Mouse (Mus musculus) lung, postnatal 0 days (tissue): ENCODE measurements around the gene Spats2. TPM values are rescaled to one million over a fixed set of nuclear protein-coding genes. Genes with fewer than 3 reads are reported as not detected.
A peak's percentile ranks its signal among the peaks of the same experiment; 100 is the strongest.

Source experiments
- ATAC-seq: fragments of 200-750 bp; cut with Nextera tagmentation; 2 replicates; pipeline ENCODE4 v1.8.0; 2017; ENCODE audit warnings: moderate library complexity
- DNase-seq: peaks from one replicate; pipeline ENCODE4 v3.0.0-alpha.2; 2016; ENCODE audit warnings: low spot score
- H3K27ac ChIP-seq: fragments of 300-500 bp; sonication (generic); 2 replicates; pipeline ENCODE4 v1.5.1; 2014; ENCODE audit warnings: antibody characterized with exemption, mild to moderate bottlenecking, low read length, mixed read lengths
- H3K27me3 ChIP-seq: fragments of 300-500 bp; sonication (generic); replicated peaks from 2 replicates; pipeline ENCODE4 v1.6.1; 2014; ENCODE audit warnings: low read length, mixed read lengths; ENCODE audit not compliant: insufficient read depth
- H3K36me3 ChIP-seq: fragments of 300-500 bp; sonication (generic); 2 replicates; pipeline ENCODE4 v1.6.1; 2014; ENCODE audit warnings: low read length, mixed read lengths; ENCODE audit not compliant: insufficient read depth
- H3K4me1 ChIP-seq: fragments of 300-500 bp; sonication (generic); 2 replicates; pipeline ENCODE4 v1.6.1; 2014; ENCODE audit warnings: antibody characterized with exemption, low read depth, low read length, mixed read lengths; ENCODE audit not compliant: insufficient read depth
- H3K4me2 ChIP-seq: fragments of 300-500 bp; sonication (generic); replicated peaks from 2 replicates; pipeline ENCODE4 v1.6.1; 2014; ENCODE audit warnings: low read depth, mild to moderate bottlenecking, low read length, moderate library complexity, mixed read lengths
- H3K4me3 ChIP-seq: fragments of 300-500 bp; sonication (generic); 2 replicates; pipeline ENCODE4 v1.5.1; 2014; ENCODE audit warnings: low read depth, low read length
- H3K9ac ChIP-seq: fragments of 300-500 bp; sonication (generic); replicated peaks from 2 replicates; pipeline ENCODE4 v1.6.1; 2014; ENCODE audit warnings: low read depth, mild to moderate bottlenecking
- H3K9me3 ChIP-seq: fragments of 300-500 bp; sonication (generic); 2 replicates; pipeline ENCODE4 v1.6.1; 2016; ENCODE audit warnings: low read length, mixed read lengths
- CTCF ChIP-seq: IDR thresholded peaks from 2 replicates; pipeline ENCODE4 v1.5.1; 2016; ENCODE audit warnings: antibody characterized with exemption, mild to moderate bottlenecking
- EP300 ChIP-seq: IDR thresholded peaks from 2 replicates; pipeline ENCODE4 v1.6.1; 2016; ENCODE audit warnings: antibody characterized with exemption, mild to moderate bottlenecking, control low read depth
- WGBS: fragments of 180-500 bp; shearing (Covaris S2); extraction: QIAGEN DNeasy Blood & Tissue Kit; methylation state at CpG from one replicate; pipeline ENCODE4 v1.1.7; 2014; 5-methylcytosine and 5-hydroxymethylcytosine counted together
- microRNA-seq: library from miRNA; unstranded; fragments of <30 nt; microRNA quantifications from one replicate; pipeline ENCODE4, GENCODE M21; 2016
- polyA plus RNA-seq: library from polyadenylated mRNA; unstranded; fragments of >200 nt; fragmentation: Nextera tagmentation; extraction: Ambion mirVana; gene quantifications from 2 replicates; pipeline ENCODE4 v1.2.1, GENCODE M21; 2015

The Spats2 gene
- polyA plus RNA-seq, 1 experiment from 2014 or later, result 13.7 TPM

DNA sequence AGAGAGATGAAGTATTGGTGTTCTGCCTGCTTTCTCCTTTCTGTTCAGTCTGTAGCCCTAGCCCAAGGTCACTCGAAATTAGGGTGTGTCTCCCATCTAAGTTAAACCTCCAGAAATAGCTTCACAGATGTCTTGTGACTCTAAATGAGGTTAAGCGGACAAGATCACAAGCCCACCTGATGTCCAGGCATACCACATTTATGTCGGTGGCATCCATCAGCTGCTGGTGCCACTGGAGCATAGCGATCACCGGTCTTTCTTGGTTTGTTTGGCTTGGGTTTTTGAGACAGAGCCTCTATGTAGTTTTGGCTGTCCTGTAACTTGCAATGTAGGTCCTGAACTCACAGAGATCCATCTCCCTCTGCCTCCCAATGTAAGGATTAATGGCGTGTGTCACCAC, 128.1 kb downstream of the Spats2 start:
- ATAC-seq (no peak), DNase-seq (no peak)
- 93% methylated on average over 6 of the region's 6 CpGs for WGBS
- H3K9ac ChIP-seq, result no peak overlapping the region
- no peak for TF ChIP-seq EP300
- no peaks in the 10 kb centered on the region for H3K4me1 ChIP-seq
- H3K9me3 ChIP-seq, result no peaks in the 10 kb centered on the region
- no peaks in the 10 kb centered on the region for H3K27me3 ChIP-seq
- H3K4me3 ChIP-seq, result no peak overlapping the region
- H3K4me2 ChIP-seq, result no peak overlapping the region
- peak overlapping the region; percentile 26; the same call in 1 of the 2 replicates for H3K27ac ChIP-seq
- no peaks in the 10 kb centered on the region for H3K36me3 ChIP-seq

DNA sequence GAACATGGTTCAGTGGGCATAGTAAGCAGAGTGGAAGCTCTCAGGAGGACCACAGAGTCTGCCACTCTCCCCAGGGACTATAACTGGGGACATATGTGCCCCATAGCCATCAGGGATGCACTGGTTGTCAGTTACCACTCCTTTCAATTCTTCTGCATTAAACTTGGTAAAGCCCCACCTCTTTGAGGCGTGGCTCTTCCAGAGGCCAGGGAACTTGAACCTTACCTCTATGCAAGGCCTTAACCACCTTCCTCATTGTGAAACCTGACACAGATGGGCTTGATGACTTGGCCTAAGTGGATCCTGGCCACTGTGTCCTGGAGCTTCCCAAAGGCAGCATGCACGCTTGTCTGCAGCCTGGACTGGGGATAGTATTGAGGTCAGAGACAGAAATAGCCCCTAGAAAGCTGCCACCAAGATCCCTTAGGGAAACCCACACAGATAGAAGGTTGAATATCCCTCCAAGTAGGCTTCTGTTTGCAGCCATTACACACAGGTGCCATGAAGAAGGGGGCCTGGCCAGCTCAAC, 128.8 kb downstream of the Spats2 start:
- Histone ChIP-seq H3K27me3 (no peaks in the 10 kb centered on the region), H3K4me2 (no peak overlapping the region), H3K9ac (no peak overlapping the region), H3K9me3 (no peaks in the 10 kb centered on the region), H3K4me3 (no peak overlapping the region), H3K4me1 (no peaks in the 10 kb centered on the region), H3K27ac (no peak overlapping the region), H3K36me3 (no peaks in the 10 kb centered on the region)
- 79% methylated on average over 2 of the region's 2 CpGs for WGBS
- TF ChIP-seq CTCF (no peak), EP300 (no peak)
- no peak for ATAC-seq
- no peak for DNase-seq

GRCm38 (mm10) chr15:99255241-99255749, 129.6 kb downstream of the Spats2 start:
- WGBS, result 72% methylated on average over 6 of the region's 6 CpGs
- no peak overlapping the region for H3K27ac ChIP-seq

GRCm38 (mm10) chr15:99259167-99259729, 133.5 kb downstream of the Spats2 start:
- peak overlapping the region; percentile 71 for H3K27ac ChIP-seq
- H3K9ac ChIP-seq, result no peak overlapping the region
- no peak overlapping the region for H3K4me3 ChIP-seq

More at GRCm38 (mm10) chr15:99255241-99255749, 129.6 kb downstream of the Spats2 start:
- ATAC-seq (no peak), DNase-seq (no peak)
- Histone ChIP-seq H3K4me2 (no peak overlapping the region), H3K4me3 (no peak overlapping the region), H3K9ac (no peak overlapping the region), H3K9me3 (no peaks in the 10 kb centered on the region), H3K27me3 (no peaks in the 10 kb centered on the region), H3K4me1 (0 out of 2 replicates have a peak, but pooled peaks cover 3% of the 10 kb centered on the region), H3K36me3 (no peaks in the 10 kb centered on the region)
- TF ChIP-seq CTCF (no peak), EP300 (no peak)

DNA sequence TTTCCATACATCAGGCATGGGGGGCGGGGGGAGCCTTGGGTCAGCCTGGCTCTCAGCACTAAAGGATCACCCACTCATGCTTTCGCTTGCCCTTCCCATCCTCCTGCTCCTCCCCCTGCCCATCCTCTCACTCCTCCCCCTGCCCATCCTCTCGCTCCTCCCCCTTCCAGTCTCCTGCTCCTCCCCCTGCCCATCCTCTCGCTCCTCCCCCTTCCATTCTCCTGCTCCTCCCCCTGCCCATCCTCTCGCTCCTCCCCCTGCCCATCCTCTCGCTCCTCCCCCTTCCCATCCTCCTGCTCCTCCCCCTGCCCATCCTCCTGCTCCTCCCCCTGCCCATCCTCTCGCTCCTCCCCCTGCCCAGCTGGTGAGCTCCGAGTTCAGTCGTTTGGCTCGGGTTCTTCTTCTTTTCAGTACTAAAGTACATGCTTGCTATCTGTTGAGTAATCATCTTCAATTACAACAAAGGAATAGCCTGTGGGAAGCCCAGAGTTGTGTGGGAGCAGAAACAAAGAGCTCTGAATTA, 134.1 kb downstream of the Spats2 start:
- Histone ChIP-seq H3K4me3 (no peak overlapping the region), H3K9ac (no peak overlapping the region), H3K4me1 (0 out of 2 replicates have a peak, but pooled peaks cover 4% of the 10 kb centered on the region), H3K27me3 (no peaks in the 10 kb centered on the region), H3K9me3 (no peaks in the 10 kb centered on the region), H3K4me2 (peak overlapping the region; percentile 47), H3K36me3 (no peaks in the 10 kb centered on the region), H3K27ac (peak overlapping the region; percentile 71)
- WGBS, result 0% methylated on average over 7 of the region's 10 CpGs
- ATAC-seq (peak; percentile 83), DNase-seq (peak; percentile 93)
- TF ChIP-seq CTCF, result no peak
- TF ChIP-seq EP300, result no peak

More at GRCm38 (mm10) chr15:99259167-99259729, 133.5 kb downstream of the Spats2 start:
- Histone ChIP-seq H3K4me2 (peak overlapping the region; percentile 47), H3K9me3 (no peaks in the 10 kb centered on the region), H3K36me3 (no peaks in the 10 kb centered on the region), H3K4me1 (0 out of 2 replicates have a peak, but pooled peaks cover 4% of the 10 kb centered on the region), H3K27me3 (no peaks in the 10 kb centered on the region)
- no peak; the same call in 1 of the 2 replicates for TF ChIP-seq EP300
- TF ChIP-seq CTCF, result no peak
- DNase-seq (peak; percentile 91), ATAC-seq (peak; percentile 92)
- 45% methylated on average over 8 of the region's 8 CpGs for WGBS

DNA sequence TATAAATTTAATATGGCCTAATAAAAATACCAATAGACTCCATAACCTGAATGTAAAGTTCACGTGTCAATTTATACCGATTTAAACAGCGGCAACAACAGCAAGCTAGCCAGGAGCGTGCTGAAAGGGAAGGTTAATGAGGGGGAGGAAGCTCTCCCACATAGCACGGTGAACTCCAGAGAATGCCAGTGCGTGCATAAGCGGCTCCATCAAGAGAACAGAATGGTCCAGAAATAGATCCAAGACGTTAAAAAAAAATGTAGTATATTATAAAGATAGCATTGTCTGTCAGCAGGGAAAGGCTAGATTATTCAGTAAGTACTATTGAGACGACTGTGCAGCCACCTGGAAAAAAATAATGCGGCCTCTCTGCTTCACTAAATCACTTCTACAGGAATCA, 137.0 kb downstream of the Spats2 start:
- Histone ChIP-seq H3K9ac (no peak overlapping the region), H3K4me1 (0 out of 2 replicates have a peak, but pooled peaks cover 4% of the 10 kb centered on the region), H3K36me3 (no peaks in the 10 kb centered on the region), H3K9me3 (no peaks in the 10 kb centered on the region), H3K27ac (no peak overlapping the region), H3K27me3 (no peaks in the 10 kb centered on the region), H3K4me2 (no peak overlapping the region), H3K4me3 (no peak overlapping the region)
- ATAC-seq (no peak), DNase-seq (no peak)
- 54% methylated on average over 10 of the region's 10 CpGs for WGBS
- TF ChIP-seq EP300 (no peak), CTCF (no peak)

Small RNAs within 50 kb of the gene (microRNA-seq; reads per million reads assigned to microRNA genes)
- gene Mir6960, result not detected

Other genes starting within 250 kb of the Spats2 start
- gene Rhebl1, start 231.4 kb upstream of the Spats2 start, polyA plus RNA-seq, result 8.1 and 10.2 TPM in 2 replicates
- 5.1 and 6.6 TPM in 2 replicates for gene Dhh, start 227.4 kb upstream of the Spats2 start, polyA plus RNA-seq
- gene Lmbr1l, start 207.7 kb upstream of the Spats2 start, polyA plus RNA-seq, result 16.5 and 17.0 TPM in 2 replicates
- gene Tuba1b, start 191.4 kb upstream of the Spats2 start, polyA plus RNA-seq, result 415 and 427 TPM in 2 replicates
- gene Gm49450, start 172.4 kb upstream of the Spats2 start, polyA plus RNA-seq, result not detected in 2 replicates
- 881 and 945 TPM in 2 replicates for gene Tuba1a, start 172.2 kb upstream of the Spats2 start, polyA plus RNA-seq
- 45.1 and 53.2 TPM in 2 replicates for gene Tuba1c, start 96.0 kb upstream of the Spats2 start, polyA plus RNA-seq
- gene Prph, start 70.7 kb upstream of the Spats2 start, polyA plus RNA-seq, result 0.32 and 0.42 TPM in 2 replicates
- gene Troap, start 51.3 kb upstream of the Spats2 start, polyA plus RNA-seq, result 0.95 and 0.99 TPM in 2 replicates
- not detected in 2 replicates for gene C1ql4, start 38.1 kb upstream of the Spats2 start, polyA plus RNA-seq
- gene Dnajc22, start 32.7 kb upstream of the Spats2 start, polyA plus RNA-seq, result 0.50 and 0.96 TPM in 2 replicates
- 0.21 and 0.63 TPM in 2 replicates for gene Kcnh3, start 98.9 kb downstream of the Spats2 start, polyA plus RNA-seq
- 96.9 and 102 TPM in 2 replicates for gene Mcrs1, start 126.0 kb downstream of the Spats2 start, polyA plus RNA-seq
- gene Prpf40b, start 169.2 kb downstream of the Spats2 start, polyA plus RNA-seq, result 37.1 and 39.9 TPM in 2 replicates
- gene Fam186b, start 170.0 kb downstream of the Spats2 start, polyA plus RNA-seq, result 0.07 TPM in 1 of 2 replicates, not detected in the other
- 25.8 and 30.7 TPM in 2 replicates for gene Fmnl3, start 244.6 kb downstream of the Spats2 start, polyA plus RNA-seq